Mouse (Mus musculus) megakaryocyte progenitor cell, adult 5-6 weeks (primary cell): ENCODE data around the gene Esp3. TPM values are rescaled to one million over a fixed set of nuclear protein-coding genes. Genes with fewer than 3 reads are reported as not detected.
"Not testable (repeated sequence)": the region's sequence is repeated elsewhere in the genome, so short reads cannot be mapped to it uniquely, and the experiment has no call there.

Source experiments
- ATAC-seq: replicated peaks from 2 replicates; pipeline ENCODE4 v1.8.0; 2016; ENCODE audit warnings: mild to moderate bottlenecking, moderate TSS enrichment, inconsistent platforms; ENCODE audit not compliant: poor library complexity
- total RNA-seq, 2 experiments: library from RNA; stranded (forward) in 1 of 2; stranded (reverse) in 1 of 2; fragments of 157-497, 149-512 nt in 1 of 2; fragments of 200-1000 nt in 1 of 2; gene quantifications; 2 replicates each; pipeline versions ENCODE4 v1.2.3 to v1.2.4; 2015 to 2017

Esp3 gene
- not detected in 2 replicates for total RNA-seq (2015)
- total RNA-seq (2017) = not detected in 2 replicates

DNA sequence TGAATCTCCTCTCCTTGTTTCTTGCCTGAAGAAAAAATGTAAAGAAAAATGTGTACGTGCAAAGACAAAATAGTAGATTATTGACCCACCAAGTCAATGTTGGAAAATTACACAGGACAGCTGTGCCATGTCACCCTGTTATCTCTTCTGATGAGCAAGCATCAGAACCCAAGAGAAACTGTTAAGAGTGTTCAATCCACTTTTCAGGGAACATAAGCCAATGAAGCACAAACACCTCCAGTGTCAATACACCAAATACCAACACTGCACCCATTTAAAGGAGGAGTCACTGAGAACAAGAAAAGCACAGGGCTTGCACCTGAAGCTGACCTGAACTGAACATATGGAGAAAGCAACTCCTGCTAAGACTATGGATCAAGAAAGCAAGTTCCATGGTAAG lies at the start of gene Esp3:
Gene Esp3 (plus strand): TSS at position 301 of the 400 bp plus-strand sequence.
- ATAC-seq = not testable (repeated sequence)

DNA sequence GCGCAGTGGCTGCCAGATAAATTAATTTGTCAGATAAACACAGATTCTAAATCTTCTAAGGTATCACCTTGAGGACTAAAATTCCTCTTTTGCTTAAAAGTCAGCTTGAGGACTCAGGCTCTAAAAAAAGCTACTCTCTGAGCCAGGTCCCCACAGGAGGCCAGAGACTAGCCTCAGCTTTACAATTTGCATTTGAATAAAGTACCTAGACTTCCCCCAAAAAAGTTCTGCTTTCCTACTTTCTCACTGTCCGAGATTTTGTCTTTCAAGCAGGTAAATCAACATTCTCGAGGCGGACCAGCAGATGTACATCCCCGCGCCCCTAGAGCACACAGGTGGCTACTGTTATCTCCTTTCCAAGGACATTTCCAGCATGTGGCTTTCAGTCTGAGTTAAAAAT lies 48.0 kb upstream of the Esp3 start:
- not testable (repeated sequence) for ATAC-seq

DNA sequence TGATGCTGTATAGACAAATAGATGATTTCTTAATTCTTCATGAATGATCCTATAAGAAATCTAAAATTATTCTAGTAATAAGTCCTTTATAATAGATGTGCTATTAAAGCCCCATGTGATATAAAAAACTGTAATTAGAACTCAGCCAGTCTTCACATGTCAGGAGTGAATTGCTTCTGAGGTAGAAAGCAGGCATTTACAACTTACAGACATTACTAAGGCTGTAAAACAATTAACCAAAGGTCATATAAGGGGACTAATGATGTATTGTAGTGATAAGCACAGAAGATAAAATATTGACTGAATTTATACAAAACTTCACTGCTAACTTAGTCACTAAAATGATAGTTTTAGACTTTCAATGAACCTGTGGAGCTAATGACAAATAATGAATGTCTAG lies 40.6 kb upstream of the Esp3 start:
- no peak for ATAC-seq

DNA sequence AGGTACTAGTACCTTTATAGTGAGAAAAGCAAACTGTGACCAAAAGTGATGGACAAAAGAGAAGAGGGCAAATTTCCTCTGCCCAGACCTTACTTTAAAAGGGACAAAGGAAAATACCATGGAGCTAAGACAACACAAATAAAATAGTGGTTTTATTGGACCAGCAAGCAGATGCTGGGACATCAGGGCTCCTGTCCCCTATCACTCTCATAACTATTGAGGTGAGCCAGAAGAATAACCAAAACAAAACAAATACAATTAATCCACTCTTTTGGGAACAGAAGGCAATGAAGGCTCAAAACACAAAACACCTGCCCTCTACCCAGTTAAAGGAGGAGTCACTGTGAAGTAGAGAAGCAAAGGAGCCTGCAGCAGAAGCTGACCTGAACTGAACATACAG lies 33.6 kb upstream of the Esp3 start, which contains the start of gene Esp4:
Gene Esp4 (plus strand): TSS at position 301 of the 400 bp plus-strand sequence.
- no peak for ATAC-seq

DNA sequence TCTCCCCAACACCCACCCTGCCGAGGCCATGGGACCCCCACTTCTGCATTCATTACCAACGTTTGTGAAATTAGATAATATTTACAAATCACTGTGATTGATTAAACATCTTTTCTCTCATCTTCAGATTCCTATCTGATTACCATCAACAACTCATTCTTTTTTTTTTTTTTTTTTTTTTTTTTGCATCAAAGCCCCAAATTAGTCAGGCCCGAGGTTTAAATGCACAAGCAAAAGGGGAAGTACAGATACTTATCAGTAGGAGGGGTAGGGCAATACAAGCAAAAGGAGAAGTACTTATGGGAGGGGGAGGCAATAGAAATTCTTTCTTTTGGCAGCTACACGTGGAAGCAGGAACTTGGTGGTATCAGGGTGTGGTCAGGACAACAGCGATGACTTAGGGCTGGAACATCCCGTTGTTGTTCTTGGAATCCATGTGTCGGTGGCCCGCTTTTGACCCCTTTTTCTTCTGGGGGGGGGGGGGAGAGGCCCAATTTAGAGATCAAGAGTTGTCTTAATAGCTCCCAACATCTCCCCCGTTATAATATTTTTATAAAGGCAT lies 30.3 kb downstream of the Esp3 start:
- not testable (repeated sequence) for ATAC-seq

DNA sequence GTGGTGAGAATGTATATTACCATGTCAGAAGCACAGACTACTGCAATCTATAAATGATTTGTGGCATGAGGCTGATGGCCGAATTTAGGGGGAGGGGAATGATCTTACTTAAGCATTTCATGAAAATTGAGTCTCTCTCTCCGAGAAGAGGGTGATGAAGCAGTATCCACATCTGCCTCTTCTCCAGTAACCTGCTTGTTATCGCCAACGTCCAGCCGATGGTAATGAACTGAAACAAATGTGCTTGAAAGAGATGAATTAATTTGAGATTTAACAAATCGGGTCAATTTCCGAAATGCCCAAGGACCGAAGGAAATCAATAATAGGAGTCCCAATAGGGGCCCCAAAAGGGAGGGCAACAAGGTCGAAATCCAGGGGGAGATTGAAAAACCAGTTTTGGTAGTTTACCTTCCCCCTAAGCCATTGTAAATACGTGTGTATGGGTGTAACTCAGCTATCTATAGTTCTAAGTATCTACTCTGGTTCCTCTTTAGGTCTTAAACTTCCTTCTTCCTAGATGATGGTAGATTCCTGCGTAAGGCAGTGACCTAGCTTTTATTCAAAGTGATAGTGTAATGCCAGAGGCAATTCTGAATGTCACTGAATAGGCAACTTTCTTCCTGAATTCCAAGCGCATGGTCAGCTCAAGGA lies 31.4 kb downstream of the Esp3 start:
- not testable (repeated sequence) for ATAC-seq

Other genes with a start within 250 kb of the Esp3 start
- gene Esp8, start 112.1 kb upstream of the Esp3 start, total RNA-seq (2015) = not detected in 2 replicates
- not detected in 2 replicates for gene Esp8, start 112.1 kb upstream of the Esp3 start, total RNA-seq (2017)
- not detected in 2 replicates for gene Esp6, start 70.6 kb upstream of the Esp3 start, total RNA-seq (2015)
- not detected in 2 replicates for gene Esp6, start 70.6 kb upstream of the Esp3 start, total RNA-seq (2017)
- gene Esp4, start 33.5 kb upstream of the Esp3 start, total RNA-seq (2015) = not detected in 2 replicates
- gene Esp4, start 33.5 kb upstream of the Esp3 start, total RNA-seq (2017) = not detected in 2 replicates
- not detected in 2 replicates for gene Esp1, start 95.0 kb downstream of the Esp3 start, total RNA-seq (2015)
- not detected in 2 replicates for gene Esp1, start 95.0 kb downstream of the Esp3 start, total RNA-seq (2017)
- 0.54 TPM in 1 of 2 replicates, not detected in the other for gene Crisp2, start 174.9 kb downstream of the Esp3 start, total RNA-seq (2015)
- gene Crisp2, start 174.9 kb downstream of the Esp3 start, total RNA-seq (2017) = 0.29 and 0.78 TPM in 2 replicates
- gene Rhag, start 179.1 kb downstream of the Esp3 start, total RNA-seq (2015) = 16.4 and 24.2 TPM in 2 replicates
- gene Rhag, start 179.1 kb downstream of the Esp3 start, total RNA-seq (2017) = 5.7 and 7.8 TPM in 2 replicates
- 0.94 and 1.2 TPM in 2 replicates for gene 9130008F23Rik, start 248.5 kb downstream of the Esp3 start, total RNA-seq (2015)
- gene 9130008F23Rik, start 248.5 kb downstream of the Esp3 start, total RNA-seq (2017) = 3.2 and 6.0 TPM in 2 replicates